Mouse (Mus musculus): ENCODE results near the gene 4930503B20Rik. TPM values are rescaled to one million over a fixed set of nuclear protein-coding genes. Genes with fewer than 3 reads are reported as not detected.

Gene 4930503B20Rik
- polyA plus RNA-seq, 2 experiments, result not detected

GRCm38 (mm10) chr3:146655111-146655577 lies 4.0 kb upstream of the 4930503B20Rik start:
- DNase-seq (ENCODE audit: low read depth in 3 of 3, low spot score in 3 of 3) (peak; percentile 62 to 70 (median 69)), ATAC-seq (ENCODE audit: insufficient read depth) (peak; percentile 81)
- H3K9ac ChIP-seq (replicated peaks), result peak overlapping the region; percentile 44
- H3K4me1 ChIP-seq (replicated peaks; ENCODE audit: control insufficient read depth in 2 of 2, insufficient read depth in 2 of 2, low read length in 1 of 2), result peaks cover 29 to 31% of the 10 kb centered on the region in 2 experiments
- no peak overlapping the region for H3K4me3 ChIP-seq (ENCODE audit: insufficient read depth in 1 of 2, low read depth in 2 of 2, low read length in 2 of 2)
- H3K36me3 ChIP-seq (replicated peaks; ENCODE audit: control insufficient read depth, insufficient read depth, low read depth), result no peaks in the 10 kb centered on the region
- 30% methylated on average over 2 of the region's 2 CpGs for WGBS (ENCODE audit: insufficient replicate concordance)
- no peaks in the 10 kb centered on the region for H3K9me3 ChIP-seq (ENCODE audit: control insufficient read depth, low read length)
- H3K27ac ChIP-seq, result peak overlapping the region; percentile 97
- no peaks in the 10 kb centered on the region for H3K27me3 ChIP-seq (ENCODE audit: control insufficient read depth, insufficient read depth, low read length)
- H3K4me2 ChIP-seq (ENCODE audit: low read depth), result peak overlapping the region; percentile 53
- TF ChIP-seq CTCF (IDR thresholded peaks at IDR 0.05; ENCODE audit: low read depth), result no peak
- TF ChIP-seq EP300 (IDR thresholded peaks at IDR 0.05; ENCODE audit: low read depth), result peak; percentile 57; the same call in 1 of the 2 replicates

GRCm38 (mm10) chr3:146653692-146654091 lies 2.6 kb upstream of the 4930503B20Rik start:
- Histone ChIP-seq H3K36me3 (replicated peaks; ENCODE audit: control insufficient read depth, insufficient read depth, low read depth) (no peaks in the 10 kb centered on the region), H3K4me3 (ENCODE audit: insufficient read depth in 1 of 2, low read depth in 2 of 2, low read length in 2 of 2) (peak overlapping the region in 1 of 2 experiments; percentile 21; a peak in 1 of 4 replicates), H3K27ac (peak overlapping the region; percentile 70), H3K4me2 (ENCODE audit: low read depth) (peak overlapping the region; percentile 58), H3K9me3 (ENCODE audit: control insufficient read depth, low read length) (no peaks in the 10 kb centered on the region), H3K27me3 (ENCODE audit: control insufficient read depth, insufficient read depth, low read length) (no peaks in the 10 kb centered on the region), H3K9ac (replicated peaks) (peak overlapping the region; percentile 54), H3K4me1 (replicated peaks; ENCODE audit: control insufficient read depth in 2 of 2, insufficient read depth in 2 of 2, low read length in 1 of 2) (peaks cover 29 to 31% of the 10 kb centered on the region in 2 experiments)
- DNase-seq (ENCODE audit: low read depth in 3 of 3, low spot score in 3 of 3) (peak; percentile 42 to 58 (median 54)), ATAC-seq (ENCODE audit: insufficient read depth) (peak; percentile 84)
- TF ChIP-seq CTCF (IDR thresholded peaks at IDR 0.05; ENCODE audit: low read depth) (no peak), EP300 (IDR thresholded peaks at IDR 0.05; ENCODE audit: low read depth) (peak; percentile 54; the same call in 1 of the 2 replicates)
- WGBS (ENCODE audit: insufficient replicate concordance), result 23% methylated on average over 6 of the region's 6 CpGs

GRCm38 (mm10) chr3:146652431-146652830 lies 1.3 kb upstream of the 4930503B20Rik start:
- Histone ChIP-seq H3K4me2 (ENCODE audit: low read depth) (no peak overlapping the region), H3K9me3 (ENCODE audit: control insufficient read depth, low read length) (no peaks in the 10 kb centered on the region), H3K27me3 (ENCODE audit: control insufficient read depth, insufficient read depth, low read length) (no peaks in the 10 kb centered on the region), H3K4me1 (replicated peaks; ENCODE audit: control insufficient read depth in 2 of 2, insufficient read depth in 2 of 2, low read length in 1 of 2) (peaks cover 29 to 31% of the 10 kb centered on the region in 2 experiments), H3K27ac (no peak overlapping the region), H3K4me3 (ENCODE audit: insufficient read depth in 1 of 2, low read depth in 2 of 2, low read length in 2 of 2) (no peak overlapping the region), H3K9ac (replicated peaks) (no peak overlapping the region), H3K36me3 (replicated peaks; ENCODE audit: control insufficient read depth, insufficient read depth, low read depth) (no peaks in the 10 kb centered on the region)
- TF ChIP-seq CTCF (IDR thresholded peaks at IDR 0.05; ENCODE audit: low read depth) (no peak), EP300 (IDR thresholded peaks at IDR 0.05; ENCODE audit: low read depth) (no peak)
- ATAC-seq (ENCODE audit: insufficient read depth) (no peak), DNase-seq (ENCODE audit: low read depth in 3 of 3, low spot score in 3 of 3) (no peak)
- 80% methylated on average over 5 of the region's 5 CpGs for WGBS (ENCODE audit: insufficient replicate concordance)

GRCm38 (mm10) chr3:146650716-146651115 lies 401 bp downstream of the 4930503B20Rik start:
- peaks cover 26 to 27% of the 10 kb centered on the region in 2 experiments for H3K4me1 ChIP-seq (replicated peaks; ENCODE audit: control insufficient read depth in 2 of 2, insufficient read depth in 2 of 2, low read length in 1 of 2)
- H3K4me3 ChIP-seq (ENCODE audit: insufficient read depth in 1 of 2, low read depth in 2 of 2, low read length in 2 of 2), result no peak overlapping the region
- no peaks in the 10 kb centered on the region for H3K27me3 ChIP-seq (ENCODE audit: control insufficient read depth, insufficient read depth, low read length)
- no peak overlapping the region for H3K9ac ChIP-seq (replicated peaks)
- H3K27ac ChIP-seq, result no peak overlapping the region
- H3K9me3 ChIP-seq (ENCODE audit: control insufficient read depth, low read length), result no peaks in the 10 kb centered on the region
- 77% methylated on average over 10 of the region's 10 CpGs for WGBS (ENCODE audit: insufficient replicate concordance)
- no peak for TF ChIP-seq EP300 (IDR thresholded peaks at IDR 0.05; ENCODE audit: low read depth)
- TF ChIP-seq CTCF (IDR thresholded peaks at IDR 0.05; ENCODE audit: low read depth), result no peak
- ATAC-seq (ENCODE audit: insufficient read depth) (no peak), DNase-seq (ENCODE audit: low read depth in 3 of 3, low spot score in 3 of 3) (no peak)
- no peak overlapping the region for H3K4me2 ChIP-seq (ENCODE audit: low read depth)
- H3K36me3 ChIP-seq (replicated peaks; ENCODE audit: control insufficient read depth, insufficient read depth, low read depth), result no peaks in the 10 kb centered on the region

GRCm38 (mm10) chr3:146649311-146649894 lies 1.7 kb downstream of the 4930503B20Rik start:
- TF ChIP-seq CTCF (IDR thresholded peaks at IDR 0.05; ENCODE audit: low read depth) (no peak), EP300 (IDR thresholded peaks at IDR 0.05; ENCODE audit: low read depth) (no peak)
- Histone ChIP-seq H3K9ac (replicated peaks) (no peak overlapping the region), H3K4me3 (ENCODE audit: insufficient read depth in 1 of 2, low read depth in 2 of 2, low read length in 2 of 2) (no peak overlapping the region), H3K27me3 (ENCODE audit: control insufficient read depth, insufficient read depth, low read length) (no peaks in the 10 kb centered on the region), H3K4me2 (ENCODE audit: low read depth) (no peak overlapping the region), H3K27ac (no peak overlapping the region), H3K36me3 (replicated peaks; ENCODE audit: control insufficient read depth, insufficient read depth, low read depth) (no peaks in the 10 kb centered on the region), H3K9me3 (ENCODE audit: control insufficient read depth, low read length) (no peaks in the 10 kb centered on the region), H3K4me1 (replicated peaks; ENCODE audit: control insufficient read depth in 2 of 2, insufficient read depth in 2 of 2, low read length in 1 of 2) (peaks cover 14 to 15% of the 10 kb centered on the region in 2 experiments)
- 71% methylated on average over 10 of the region's 10 CpGs for WGBS (ENCODE audit: insufficient replicate concordance)
- no peak for DNase-seq (ENCODE audit: low read depth in 3 of 3, low spot score in 3 of 3)
- ATAC-seq (ENCODE audit: insufficient read depth), result no peak
